Mouse (Mus musculus) hindbrain, embryonic 14.5 days (tissue): ENCODE data around the gene Cxcr6. TPM values are rescaled to one million over a fixed set of nuclear protein-coding genes. Genes with fewer than 3 reads are reported as not detected.

ENCODE experiments used
- ATAC-seq: fragments of 200-750 bp; cut with Nextera tagmentation; 2 replicates; pipeline ENCODE4 v1.8.0; 2017; ENCODE audit warnings: moderate number of reproducible peaks, mild to moderate bottlenecking, moderate TSS enrichment, moderate library complexity; ENCODE audit not compliant: low FRiP score
- DNase-seq: peaks from one replicate; pipeline ENCODE4 v3.0.0-alpha.2; 2015; ENCODE audit warnings: low spot score
- H3K27ac ChIP-seq: fragments of 300-500 bp; sonication (generic); 2 replicates; pipeline ENCODE4 v1.5.1; 2014; ENCODE audit warnings: mild to moderate bottlenecking, moderate library complexity
- H3K27me3 ChIP-seq: fragments of 300-500 bp; sonication (generic); 2 replicates; pipeline ENCODE4 v1.6.1; 2014; ENCODE audit warnings: mild to moderate bottlenecking, low read length, mixed read lengths; ENCODE audit not compliant: control insufficient read depth, insufficient read depth
- H3K36me3 ChIP-seq: fragments of 300-500 bp; sonication (generic); replicated peaks from 2 replicates; pipeline ENCODE4 v1.6.1; 2014; ENCODE audit not compliant: control insufficient read depth, insufficient read depth
- H3K4me1 ChIP-seq: fragments of 300-500 bp; sonication (generic); replicated peaks from 2 replicates; pipeline ENCODE4 v1.6.1; 2014; ENCODE audit warnings: antibody characterized with exemption, low read length, mixed read lengths; ENCODE audit not compliant: control insufficient read depth, insufficient read depth
- H3K4me2 ChIP-seq: fragments of 300-500 bp; sonication (generic); replicated peaks from 2 replicates; pipeline ENCODE4 v1.6.1; 2014; ENCODE audit warnings: mild to moderate bottlenecking, moderate library complexity
- H3K4me3 ChIP-seq: fragments of 300-500 bp; sonication (generic); replicated peaks from 2 replicates; pipeline ENCODE4 v1.5.1; 2014; ENCODE audit warnings: mild to moderate bottlenecking, low read length
- H3K9ac ChIP-seq: fragments of 300-500 bp; sonication (generic); 2 replicates; pipeline ENCODE4 v1.6.1; 2014
- H3K9me3 ChIP-seq: fragments of 300-500 bp; sonication (generic); 2 replicates; pipeline ENCODE4 v1.6.1; 2016; ENCODE audit warnings: low read length; ENCODE audit not compliant: control insufficient read depth
- WGBS: fragments of 180-500 bp; shearing (Covaris S2); extraction: QIAGEN DNeasy Blood & Tissue Kit; methylation state at CpG from one replicate; pipeline ENCODE4 v1.1.7; 2014; 5-methylcytosine and 5-hydroxymethylcytosine counted together
- polyA plus RNA-seq: library from polyadenylated mRNA; unstranded; fragments of >200 nt; fragmentation: Nextera tagmentation; extraction: Ambion mirVana; gene quantifications from 2 replicates; pipeline ENCODE4 v1.2.1, GENCODE M21; 2014

The Cxcr6 gene
- polyA plus RNA-seq, 1 experiment from 2014 or later = 0.23 TPM

DNA sequence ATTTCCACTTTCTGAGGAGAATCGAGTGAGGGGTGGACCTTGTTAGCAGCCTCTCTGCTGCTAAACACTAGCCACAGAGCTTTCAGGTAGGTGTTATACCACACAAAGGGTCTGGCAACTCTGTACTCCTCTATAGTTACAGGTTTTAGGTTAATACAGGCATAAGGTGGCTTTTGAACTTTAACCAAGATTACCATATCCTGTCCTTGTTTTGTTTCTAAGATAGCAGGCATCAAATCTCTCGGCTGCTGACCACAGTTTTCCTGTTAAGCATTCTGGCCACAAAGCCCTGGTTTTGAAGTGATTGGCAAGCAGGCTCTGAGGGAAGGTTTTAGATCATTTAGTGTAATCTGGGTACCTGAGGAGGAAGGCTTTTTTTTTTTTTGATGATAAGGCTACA lies 8.1 kb downstream of the Cxcr6 start:
- Histone ChIP-seq H3K4me1 (no peaks in the 10 kb centered on the region), H3K9ac (no peak overlapping the region), H3K36me3 (peaks cover 59% of the 10 kb centered on the region), H3K27ac (no peak overlapping the region), H3K27me3 (no peaks in the 10 kb centered on the region), H3K4me3 (no peak overlapping the region), H3K9me3 (no peaks in the 10 kb centered on the region), H3K4me2 (no peak overlapping the region)
- WGBS = 79% methylated on average over 2 of the region's 2 CpGs
- ATAC-seq = no peak
- no peak for DNase-seq

DNA sequence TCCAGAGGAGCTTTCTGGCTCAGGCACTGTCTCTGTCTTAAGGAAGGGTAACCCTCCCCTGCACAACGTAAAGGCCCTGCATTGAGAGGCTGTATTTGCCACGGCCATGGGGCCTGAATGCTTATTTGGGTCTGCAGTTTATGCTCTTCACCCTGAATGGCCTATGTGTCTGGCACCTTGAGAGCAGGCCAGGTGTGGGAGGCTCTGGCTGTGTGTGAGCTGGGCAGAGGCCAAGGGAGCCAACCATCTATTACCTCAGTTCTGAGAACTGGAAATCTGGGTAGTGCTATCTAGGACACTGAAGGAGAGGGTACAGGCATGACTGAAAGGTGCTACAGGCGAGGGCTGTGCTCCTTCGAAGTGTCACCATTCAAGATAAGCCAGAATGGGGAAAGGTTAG lies 8.5 kb downstream of the Cxcr6 start:
- no peaks in the 10 kb centered on the region for H3K4me1 ChIP-seq
- WGBS = 88% methylated on average over 4 of the region's 4 CpGs
- H3K9me3 ChIP-seq = no peaks in the 10 kb centered on the region
- no peak overlapping the region for H3K27ac ChIP-seq
- DNase-seq (no peak), ATAC-seq (no peak)
- H3K36me3 ChIP-seq = peaks cover 59% of the 10 kb centered on the region
- no peak overlapping the region for H3K4me2 ChIP-seq
- no peak overlapping the region for H3K9ac ChIP-seq
- no peak overlapping the region for H3K4me3 ChIP-seq
- no peaks in the 10 kb centered on the region for H3K27me3 ChIP-seq

DNA sequence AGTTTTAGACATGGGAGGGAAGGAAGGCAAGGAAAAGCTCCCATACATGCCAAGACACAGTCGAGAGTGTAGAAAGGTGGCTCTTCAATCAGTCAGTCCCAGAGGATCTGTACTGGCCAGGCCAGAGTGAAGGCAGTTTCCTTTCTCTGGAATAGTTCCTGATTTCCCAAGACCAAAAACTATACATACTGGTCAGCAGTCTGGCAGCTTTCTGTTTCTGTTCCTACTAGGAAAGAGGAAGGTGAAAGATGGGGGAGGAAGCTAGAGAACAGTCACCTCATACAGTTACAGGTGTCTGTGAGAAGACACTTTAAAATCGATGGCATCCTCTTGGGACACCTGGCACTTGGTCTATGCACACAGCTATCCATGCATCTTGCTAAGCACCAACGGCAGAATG lies 9.2 kb downstream of the Cxcr6 start:
- 94% methylated on average over 3 of the region's 3 CpGs for WGBS
- DNase-seq (no peak), ATAC-seq (no peak; the same call in 1 of the 2 replicates)
- Histone ChIP-seq H3K9me3 (no peaks in the 10 kb centered on the region), H3K4me1 (no peaks in the 10 kb centered on the region), H3K36me3 (peaks cover 57% of the 10 kb centered on the region), H3K4me3 (no peak overlapping the region), H3K27ac (no peak overlapping the region), H3K9ac (no peak overlapping the region), H3K27me3 (no peaks in the 10 kb centered on the region), H3K4me2 (no peak overlapping the region)

DNA sequence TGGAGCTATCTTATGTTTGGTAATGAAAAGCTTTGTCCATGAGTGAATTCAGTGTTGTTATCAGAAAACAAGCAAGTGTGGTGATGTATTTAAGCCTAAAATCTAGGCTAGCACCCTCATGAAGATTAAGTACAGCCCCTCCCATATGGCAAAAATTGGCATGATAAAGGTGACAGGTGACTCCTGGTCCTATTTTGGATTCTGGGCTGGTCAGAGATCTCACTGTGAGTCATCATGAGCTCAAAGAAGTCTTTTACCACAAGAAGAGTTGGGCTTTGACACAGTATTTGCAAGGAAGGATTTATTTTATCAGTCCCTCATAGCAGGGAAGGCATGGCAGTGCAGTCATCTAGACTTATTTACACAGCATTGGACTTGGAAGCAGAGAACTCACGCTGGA lies 9.7 kb downstream of the Cxcr6 start:
- Histone ChIP-seq H3K4me2 (no peak overlapping the region), H3K4me3 (no peak overlapping the region), H3K4me1 (no peaks in the 10 kb centered on the region), H3K9ac (no peak overlapping the region), H3K36me3 (peaks cover 57% of the 10 kb centered on the region), H3K9me3 (no peaks in the 10 kb centered on the region), H3K27ac (no peak overlapping the region), H3K27me3 (no peaks in the 10 kb centered on the region)
- DNase-seq = no peak
- no peak for ATAC-seq
- 94% methylated on average over 1 of the region's 1 CpGs for WGBS

DNA sequence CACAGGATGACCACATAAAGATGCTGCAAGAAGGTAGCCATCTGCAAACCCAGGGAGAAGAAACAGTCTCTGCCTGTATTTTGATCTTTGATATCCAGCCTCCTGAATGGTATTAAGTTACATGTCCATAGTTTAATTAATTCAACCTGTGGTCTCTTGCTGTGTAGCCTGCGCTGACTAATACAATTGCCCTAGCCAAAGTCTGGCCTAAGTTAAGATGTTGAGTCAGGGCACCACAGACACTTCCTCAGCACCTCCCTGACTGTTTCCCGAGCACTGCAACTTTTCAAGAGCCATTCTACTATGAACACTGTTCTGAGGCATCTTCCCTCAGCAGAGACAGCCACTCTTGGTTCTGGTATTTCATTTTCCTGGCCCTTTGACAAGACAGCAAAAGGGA lies 12.3 kb downstream of the Cxcr6 start:
- no peak overlapping the region for H3K4me3 ChIP-seq
- H3K27ac ChIP-seq = no peak overlapping the region
- WGBS = 85% methylated on average over 2 of the region's 2 CpGs
- peaks cover 78% of the 10 kb centered on the region for H3K36me3 ChIP-seq
- ATAC-seq = no peak
- no peak overlapping the region for H3K4me2 ChIP-seq
- DNase-seq = no peak
- H3K4me1 ChIP-seq = no peaks in the 10 kb centered on the region
- H3K27me3 ChIP-seq = no peaks in the 10 kb centered on the region
- no peak overlapping the region for H3K9ac ChIP-seq
- H3K9me3 ChIP-seq = no peaks in the 10 kb centered on the region

DNA sequence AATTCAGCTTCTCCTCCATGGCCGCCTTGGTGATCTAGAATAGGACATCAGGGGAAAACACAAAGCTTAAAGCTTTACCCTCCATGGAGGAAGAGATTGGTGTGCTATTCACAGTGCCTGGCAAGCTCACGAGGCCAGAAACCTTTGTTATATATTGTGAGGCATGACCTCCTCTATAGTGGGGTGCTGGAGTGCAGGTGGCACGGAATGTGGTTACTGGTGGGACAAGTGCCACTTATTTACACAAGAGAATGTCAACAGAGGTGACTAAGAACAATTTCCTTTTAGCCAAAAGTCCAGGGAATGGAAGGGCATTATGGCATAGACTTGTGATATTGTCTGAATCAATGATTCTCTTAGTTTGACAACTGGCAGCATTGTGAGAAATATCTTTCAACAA lies 20.4 kb downstream of the Cxcr6 start:
- H3K36me3 ChIP-seq = peaks cover 84% of the 10 kb centered on the region
- no peak overlapping the region for H3K4me3 ChIP-seq
- 93% methylated on average over 3 of the region's 3 CpGs for WGBS
- no peaks in the 10 kb centered on the region for H3K27me3 ChIP-seq
- H3K4me1 ChIP-seq = no peaks in the 10 kb centered on the region
- no peak for ATAC-seq
- H3K9me3 ChIP-seq = no peaks in the 10 kb centered on the region
- no peak overlapping the region for H3K9ac ChIP-seq
- H3K27ac ChIP-seq = no peak overlapping the region
- DNase-seq = no peak
- no peak overlapping the region for H3K4me2 ChIP-seq

DNA sequence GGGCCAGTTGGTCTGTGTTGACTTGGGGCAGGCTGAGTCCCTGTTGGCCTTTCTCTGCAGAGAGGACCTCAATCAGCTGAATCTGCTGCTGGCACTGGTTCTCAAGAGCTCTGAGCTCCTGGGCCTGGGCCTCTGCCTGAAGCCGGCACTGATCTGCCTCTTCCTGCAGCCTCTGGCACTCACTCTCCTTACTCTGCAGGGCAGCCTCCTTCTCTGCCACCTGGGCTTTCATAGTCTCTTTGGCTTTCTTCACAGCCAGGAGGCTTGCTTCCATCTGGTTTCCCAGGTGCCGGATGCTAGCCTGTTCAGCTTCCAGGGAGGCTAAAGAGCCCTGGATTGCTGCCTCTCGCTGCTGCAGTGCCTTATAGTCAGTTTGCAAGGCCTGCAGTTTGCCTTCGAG lies 22.6 kb downstream of the Cxcr6 start:
- H3K36me3 ChIP-seq = peaks cover 63% of the 10 kb centered on the region
- no peak overlapping the region for H3K4me2 ChIP-seq
- H3K27me3 ChIP-seq = no peaks in the 10 kb centered on the region
- H3K9me3 ChIP-seq = no peaks in the 10 kb centered on the region
- no peak overlapping the region for H3K9ac ChIP-seq
- no peaks in the 10 kb centered on the region for H3K4me1 ChIP-seq
- no peak for ATAC-seq
- no peak overlapping the region for H3K4me3 ChIP-seq
- no peak for DNase-seq
- WGBS = 98% methylated on average over 4 of the region's 4 CpGs
- no peak overlapping the region for H3K27ac ChIP-seq

DNA sequence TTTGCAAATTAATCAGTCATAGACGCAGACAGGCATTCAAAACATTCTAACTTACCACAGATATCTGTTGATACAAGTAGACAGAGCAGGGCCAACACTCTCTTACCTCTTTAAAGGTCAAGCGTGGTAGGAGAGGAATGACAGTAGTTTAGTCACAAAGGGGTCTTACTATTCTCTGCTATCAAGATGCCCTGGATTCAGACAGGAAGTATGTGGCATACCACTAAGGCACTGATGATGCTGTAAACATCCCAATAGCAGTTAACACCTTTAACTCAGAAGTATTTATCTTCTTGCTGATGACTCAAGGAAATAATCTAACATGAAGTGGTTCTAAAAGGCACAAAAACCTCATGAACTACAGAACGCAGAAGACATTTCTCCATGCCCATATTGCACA lies 29.6 kb downstream of the Cxcr6 start:
- DNase-seq (no peak), ATAC-seq (no peak)
- Histone ChIP-seq H3K9me3 (no peaks in the 10 kb centered on the region), H3K4me2 (no peak overlapping the region), H3K9ac (no peak overlapping the region), H3K36me3 (peaks cover 58% of the 10 kb centered on the region), H3K27me3 (no peaks in the 10 kb centered on the region), H3K4me1 (no peaks in the 10 kb centered on the region), H3K4me3 (no peak overlapping the region), H3K27ac (no peak overlapping the region)
- WGBS = 94% methylated on average over 3 of the region's 3 CpGs

DNA sequence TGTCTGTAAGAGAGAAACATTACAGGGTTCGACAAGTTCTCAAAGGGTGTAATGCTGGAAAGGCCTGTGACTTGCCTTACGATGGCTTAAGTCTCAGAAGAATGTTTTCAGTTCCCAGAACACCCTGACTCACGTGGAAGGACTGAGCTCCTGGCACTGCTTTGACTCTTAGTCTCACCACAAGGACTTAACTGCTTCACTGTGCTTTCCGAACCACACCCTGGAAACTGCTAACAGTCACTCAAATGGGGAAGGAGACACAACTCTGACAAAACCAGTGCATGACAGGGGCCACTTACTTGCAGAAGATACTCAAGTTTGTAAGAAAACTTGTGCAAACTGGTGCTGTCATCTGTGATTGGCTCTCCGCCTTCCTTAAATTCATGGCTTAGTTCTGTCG lies 34.0 kb downstream of the Cxcr6 start:
- Histone ChIP-seq H3K9ac (no peak overlapping the region), H3K4me3 (no peak overlapping the region), H3K9me3 (no peaks in the 10 kb centered on the region), H3K4me2 (no peak overlapping the region), H3K4me1 (no peaks in the 10 kb centered on the region), H3K27ac (no peak overlapping the region), H3K36me3 (peaks cover 38% of the 10 kb centered on the region), H3K27me3 (no peaks in the 10 kb centered on the region)
- ATAC-seq (no peak), DNase-seq (no peak)
- 95% methylated on average over 6 of the region's 6 CpGs for WGBS

DNA sequence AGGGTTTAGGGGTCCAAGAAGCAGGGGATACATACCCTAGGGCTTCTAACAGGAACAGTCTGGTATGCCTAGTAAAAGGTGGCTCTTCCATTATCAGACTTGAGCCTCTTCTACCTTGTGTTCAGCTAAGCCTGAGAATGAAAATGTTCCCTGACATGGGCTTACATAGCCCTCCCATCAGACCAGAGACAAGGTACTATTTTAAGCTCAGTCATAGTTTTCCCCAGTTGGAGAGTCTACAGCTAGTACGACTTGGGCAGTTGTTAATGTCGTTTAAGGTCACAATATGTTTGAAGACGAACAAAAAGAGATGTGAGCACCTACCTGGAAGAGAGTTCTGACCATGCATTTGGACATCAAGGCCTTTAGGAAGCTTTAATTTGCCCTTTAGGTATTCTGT lies 38.2 kb downstream of the Cxcr6 start:
- Histone ChIP-seq H3K4me2 (no peak overlapping the region), H3K27ac (no peak overlapping the region), H3K9ac (no peak overlapping the region), H3K4me1 (no peaks in the 10 kb centered on the region), H3K4me3 (no peak overlapping the region), H3K27me3 (no peaks in the 10 kb centered on the region), H3K36me3 (peaks cover 9% of the 10 kb centered on the region), H3K9me3 (no peaks in the 10 kb centered on the region)
- DNase-seq (no peak), ATAC-seq (no peak)
- WGBS = 89% methylated on average over 3 of the region's 3 CpGs
